Mouse (Mus musculus) retina, adult 2 months (tissue): ENCODE results near the gene Sit1.

ENCODE experiments used
- DNase-seq: peaks from one replicate; pipeline ENCODE4 v3.0.0-alpha.2; 2012; ENCODE audit warnings: low read depth, low spot score

Gene Sit1

GRCm38 (mm10) chr4:43483535-43484091 lies at the start of gene Sit1:
Gene Sit1 (minus strand): TSS chr4:43483734.
- no peak for DNase-seq

DNA sequence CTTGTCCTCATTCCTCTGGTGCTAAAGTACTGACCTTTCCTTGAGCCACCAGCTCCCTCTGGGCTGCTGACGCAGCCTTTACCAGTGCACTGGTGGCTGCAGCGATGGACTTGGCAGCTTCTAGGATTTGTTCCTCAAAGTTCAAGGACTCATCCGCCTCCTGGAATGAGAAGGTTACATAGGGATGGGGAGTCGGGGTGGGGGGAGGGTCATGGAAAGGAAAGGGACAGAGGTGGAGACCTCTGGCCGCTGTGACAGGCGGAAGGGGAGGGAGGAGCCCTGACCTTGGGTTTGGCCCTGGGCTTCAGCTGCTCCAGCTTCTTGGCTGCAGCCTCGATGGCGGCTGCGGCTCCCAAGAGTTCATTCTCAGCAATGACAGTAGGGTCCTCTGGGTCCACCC lies 49.7 kb upstream of the Sit1 start:
- DNase-seq: no peak

DNA sequence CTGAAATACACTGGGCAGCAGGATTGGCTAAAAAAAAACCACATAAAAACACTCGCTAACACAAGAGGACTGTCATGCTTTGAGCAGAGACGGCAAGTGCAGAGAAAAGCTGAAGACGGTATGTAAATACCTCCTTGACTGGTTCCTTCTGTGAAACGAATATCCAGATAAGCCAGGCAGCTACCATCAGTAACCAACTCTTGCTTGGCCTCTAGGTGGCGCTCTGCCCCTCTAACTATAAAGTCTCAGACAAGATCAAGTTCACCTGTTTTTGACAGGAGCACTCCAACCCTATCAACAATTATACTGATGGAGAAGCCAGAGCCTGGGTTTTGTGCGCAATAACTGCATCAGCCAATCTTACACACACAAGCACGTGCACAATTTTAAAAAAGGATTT lies 47.0 kb upstream of the Sit1 start:
- peak; percentile 53 for DNase-seq

- DNase-seq: no peak
These were observed 46.6 kb upstream of the Sit1 start for GRCm38 (mm10) chr4:43530081-43530501.

GRCm38 (mm10) chr4:43528487-43528886 lies 45.0 kb upstream of the Sit1 start:
- DNase-seq: no peak

GRCm38 (mm10) chr4:43527880-43528279 lies 44.3 kb upstream of the Sit1 start:
- no peak for DNase-seq

GRCm38 (mm10) chr4:43519956-43520355 lies 36.4 kb upstream of the Sit1 start:
- DNase-seq: peak; percentile 49

DNA sequence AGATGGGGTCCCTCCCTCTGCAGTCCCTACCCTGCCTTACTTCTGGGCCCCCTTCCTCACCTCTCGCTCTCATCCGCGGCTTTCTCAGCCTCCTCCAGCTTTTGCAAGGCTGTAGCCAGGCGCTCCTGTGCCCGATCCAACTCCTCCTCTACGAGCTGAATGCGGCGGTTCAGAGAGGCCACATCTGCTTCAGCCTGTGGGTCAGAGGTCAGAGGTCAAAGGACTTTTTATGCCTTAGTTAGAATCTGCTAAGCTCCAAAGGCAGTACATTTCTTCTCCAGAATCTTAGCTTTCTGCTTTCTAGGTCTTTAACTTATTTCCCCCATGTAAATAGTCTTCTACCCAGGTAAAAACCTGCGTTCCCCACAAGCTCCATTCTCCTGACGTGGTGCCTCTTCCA lies 36.0 kb upstream of the Sit1 start:
- DNase-seq: no peak

GRCm38 (mm10) chr4:43515764-43516708 lies 32.5 kb upstream of the Sit1 start:
- no peak for DNase-seq

GRCm38 (mm10) chr4:43513791-43514190 lies 30.3 kb upstream of the Sit1 start:
- DNase-seq: no peak

DNA sequence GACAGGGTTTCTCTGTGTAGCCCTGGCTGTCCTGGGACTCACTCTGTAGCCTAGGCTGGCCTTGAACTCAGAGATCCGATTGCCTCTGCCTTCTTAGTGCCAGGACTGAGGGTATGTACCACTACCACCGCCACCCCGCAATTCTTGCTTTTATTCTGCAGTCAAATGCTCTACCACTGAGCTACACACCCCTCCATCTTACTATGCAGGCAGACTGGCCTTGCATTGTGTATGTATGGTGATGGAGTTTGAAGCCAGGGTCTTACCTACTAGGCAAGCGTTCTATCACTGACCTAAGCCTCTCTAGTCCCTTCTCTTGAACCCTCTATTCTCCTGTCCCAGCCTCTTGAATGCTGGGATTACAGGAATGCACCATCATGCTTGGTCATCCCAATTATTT lies 29.8 kb upstream of the Sit1 start:
- no peak for DNase-seq

DNA sequence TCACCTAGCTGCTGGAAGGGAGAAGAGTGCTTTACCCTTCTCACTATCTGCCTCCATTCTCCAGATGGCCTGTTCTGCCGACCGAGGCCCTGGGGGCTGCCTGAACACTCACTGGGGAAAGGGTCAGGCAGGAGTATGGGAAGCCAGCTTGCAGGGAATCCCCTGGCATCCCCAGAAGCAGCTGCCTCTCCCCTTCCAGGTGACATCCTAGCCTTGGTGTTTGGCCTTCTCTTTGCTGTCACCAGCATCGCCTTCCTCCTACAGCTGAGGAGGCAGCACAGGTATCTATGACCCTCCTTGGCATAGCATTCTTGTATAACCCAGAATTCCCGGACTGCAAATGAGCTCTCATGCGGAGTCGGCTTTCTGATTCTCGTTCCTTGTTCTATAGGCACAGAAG lies 29.1 kb upstream of the Sit1 start:
- no peak for DNase-seq

DNA sequence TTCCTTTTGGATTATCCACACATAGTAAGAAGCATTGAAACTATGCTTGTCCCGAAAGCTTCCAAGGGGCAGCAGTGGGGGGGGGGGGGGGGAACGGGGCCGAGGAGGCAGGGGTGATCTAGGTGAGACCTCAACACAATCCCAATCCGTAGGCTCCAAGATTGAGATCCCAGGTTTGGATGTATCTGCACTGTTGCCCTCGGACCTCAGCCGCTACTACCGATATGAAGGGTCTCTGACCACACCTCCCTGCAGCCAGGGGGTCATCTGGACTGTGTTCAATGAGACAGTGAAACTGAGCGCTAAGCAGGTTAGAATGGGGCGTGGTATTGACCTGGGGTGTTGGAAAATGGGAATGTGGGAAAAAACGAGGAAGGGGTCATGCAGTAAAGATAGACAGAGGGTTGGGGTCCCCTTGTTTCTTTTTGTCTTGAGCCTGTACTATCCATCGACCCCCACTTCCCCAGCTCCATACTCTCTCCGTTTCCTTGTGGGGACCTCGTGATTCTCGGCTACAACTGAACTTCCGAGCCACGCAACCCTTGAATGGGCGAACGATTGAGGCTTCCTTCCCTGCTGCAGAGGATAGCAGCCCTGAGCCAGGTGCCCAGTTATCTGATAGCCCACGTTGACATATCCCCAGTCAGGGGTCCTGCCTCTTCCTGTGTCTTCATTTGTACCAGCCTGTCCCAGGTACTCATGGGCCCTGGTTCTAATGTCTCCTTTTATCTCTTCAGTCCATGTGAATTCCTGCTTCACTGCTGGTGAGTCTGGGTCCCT lies 28.3 kb upstream of the Sit1 start:
- DNase-seq: no peak

GRCm38 (mm10) chr4:43509109-43509508 lies 25.6 kb upstream of the Sit1 start:
- DNase-seq: no peak

DNA sequence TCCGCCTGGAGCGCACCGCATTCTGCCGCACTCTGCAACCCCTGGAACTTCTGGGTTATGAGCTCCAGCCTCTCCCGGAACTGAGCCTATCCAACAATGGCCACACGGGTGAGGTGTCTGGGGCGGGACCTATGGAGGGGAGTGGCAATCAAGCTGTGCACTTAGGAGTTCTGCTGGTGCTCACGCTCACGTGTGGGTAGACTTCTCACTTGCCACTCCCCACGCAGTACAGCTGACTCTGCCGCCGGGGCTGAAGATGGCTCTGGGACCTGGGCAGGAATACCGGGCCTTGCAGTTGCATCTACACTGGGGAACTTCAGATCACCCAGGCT lies 25.1 kb upstream of the Sit1 start:
- DNase-seq: no peak

- no peak for DNase-seq
These were observed 24.6 kb upstream of the Sit1 start for GRCm38 (mm10) chr4:43507938-43508665.

DNA sequence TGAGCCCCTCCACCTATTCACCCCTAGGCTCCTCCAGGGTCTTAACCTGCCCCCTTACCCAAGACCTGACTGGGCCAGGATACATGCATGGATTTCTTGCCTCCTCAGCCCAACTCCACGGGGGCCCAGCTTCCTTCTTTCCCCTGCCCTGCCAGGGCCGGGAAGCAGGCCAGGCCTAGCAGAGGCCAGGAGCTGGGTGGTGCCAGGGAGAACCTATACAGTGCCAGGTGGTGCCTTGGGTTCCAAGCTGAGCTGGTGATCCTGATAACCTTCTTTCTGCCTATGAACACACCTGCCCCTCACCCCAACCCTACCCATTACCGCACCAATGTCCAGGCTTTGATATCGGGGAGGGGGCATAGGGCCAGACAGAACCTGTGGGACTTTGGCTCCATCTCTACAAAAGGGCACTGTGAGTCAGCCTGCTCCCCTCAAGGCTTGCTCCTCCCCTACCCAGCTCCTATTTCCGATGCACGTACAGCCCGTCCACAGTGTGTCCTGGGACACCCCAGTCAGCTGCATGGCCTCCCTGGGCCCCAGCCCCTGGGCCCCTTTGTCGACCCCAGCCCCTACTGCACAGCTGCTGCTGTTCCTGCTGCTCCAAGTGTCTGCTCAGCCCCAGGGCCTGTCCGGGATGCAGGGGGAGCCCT lies 23.1 kb upstream of the Sit1 start, which contains the start of gene Car9:
TSS of gene Car9 (plus strand) at position 431 of the 650 bp plus-strand sequence.
- DNase-seq: no peak

DNA sequence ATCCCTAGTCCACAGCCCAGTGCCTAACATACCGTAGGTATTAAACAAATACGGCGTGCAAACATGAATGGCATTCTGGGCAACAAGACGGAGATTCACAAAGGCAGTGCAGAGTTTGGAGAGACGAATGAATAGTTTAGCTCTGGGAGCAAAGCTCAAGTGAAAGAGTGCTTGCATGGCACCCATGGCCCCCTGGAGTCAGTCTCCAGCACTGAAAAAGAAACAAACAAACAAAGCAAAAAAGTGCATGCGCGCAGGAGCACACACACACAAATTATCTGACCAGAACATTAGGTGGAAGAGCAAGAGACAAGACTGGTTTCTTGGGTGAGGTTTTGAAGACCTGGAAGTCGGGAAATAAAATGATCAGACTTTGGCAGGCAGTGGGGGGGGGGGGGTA lies 22.5 kb upstream of the Sit1 start:
- DNase-seq: no peak

DNA sequence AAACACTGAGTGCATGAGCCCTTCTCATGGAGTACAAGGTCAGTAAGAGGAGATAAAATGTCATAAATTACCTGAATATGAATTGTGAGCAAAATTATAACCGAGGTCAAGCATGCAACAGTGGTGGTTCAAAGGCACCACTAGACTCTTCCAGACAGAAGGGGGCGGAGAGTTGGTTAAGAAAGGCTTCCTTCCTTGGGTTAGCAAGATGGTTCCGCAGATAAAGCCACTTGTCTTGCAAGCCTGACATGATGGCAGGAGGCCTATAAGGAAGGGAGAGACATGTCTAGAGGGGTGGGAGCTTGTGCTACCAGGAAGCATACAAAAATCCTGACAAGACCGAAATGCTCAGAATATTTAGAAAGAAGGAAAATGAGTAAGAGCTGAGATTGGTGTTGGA lies 20.7 kb upstream of the Sit1 start:
- no peak for DNase-seq

DNA sequence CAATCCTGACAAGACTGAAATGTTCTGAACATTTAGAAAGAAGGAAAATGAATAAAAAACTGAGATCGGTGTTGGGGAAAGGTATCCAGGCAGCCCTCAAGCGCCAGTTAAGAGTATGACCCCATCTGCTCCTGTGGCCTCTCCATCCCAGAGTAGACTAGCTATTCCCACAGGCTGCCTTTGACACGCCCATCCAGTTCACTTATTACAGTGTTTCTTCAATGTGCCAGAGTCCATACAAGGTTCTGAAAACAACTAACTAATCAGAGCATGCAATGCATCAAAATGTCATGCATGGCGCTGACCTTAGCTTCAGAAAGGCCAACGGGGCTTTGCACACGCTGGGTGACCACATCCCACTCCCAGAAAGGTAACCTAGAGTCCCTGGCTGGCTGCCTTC lies 20.0 kb upstream of the Sit1 start:
- no peak for DNase-seq

DNA sequence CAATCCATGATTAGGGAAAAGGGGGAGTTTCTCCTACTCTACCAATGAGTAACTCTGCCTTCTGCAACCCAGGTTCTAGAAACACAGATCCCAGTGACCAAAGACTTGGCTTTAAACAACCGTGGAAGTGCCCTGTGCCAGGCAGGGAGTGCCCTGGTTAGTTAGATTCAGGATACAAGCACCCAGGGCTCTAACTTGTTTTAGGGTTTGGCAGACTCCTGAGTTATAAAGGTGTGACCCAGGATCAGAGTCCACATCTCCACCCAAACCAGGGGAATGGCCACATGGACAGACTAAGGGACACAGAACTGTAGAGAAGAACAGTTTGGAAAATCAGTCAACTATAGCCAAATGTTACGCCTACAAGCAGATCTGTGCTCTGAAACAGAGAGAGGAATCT lies 19.5 kb upstream of the Sit1 start:
- no peak for DNase-seq
